Mouse (Mus musculus): Measurements from ENCODE around the gene Apobec4. TPM values are rescaled to one million over a fixed set of nuclear protein-coding genes. Genes with fewer than 3 reads are reported as not detected.

Gene Apobec4
- polyA plus RNA-seq, 1 experiment, result not detected

- no peak for TF ChIP-seq POLR2A (IDR thresholded peaks at IDR 0.05; ENCODE audit: extremely low read depth, insufficient read depth, low read length)
- TF ChIP-seq CTCF (IDR thresholded peaks at IDR 0.05; ENCODE audit: extremely low read depth, insufficient read depth, low read length), result no peak
- Histone ChIP-seq H3K27ac (ENCODE audit: insufficient read depth, low read length) (no peak overlapping the region), H3K4me3 (ENCODE audit: insufficient read depth, low read length) (no peak overlapping the region), H3K4me1 (ENCODE audit: control insufficient read depth, insufficient read depth, low read length) (peaks cover 5% of the 10 kb centered on the region; the same call in 1 of the 2 replicates)
Observed at GRCm38 (mm10) chr1:152796683-152797263, 46.4 kb downstream of the Apobec4 start.

GRCm38 (mm10) chr1:152798125-152798524, 47.8 kb downstream of the Apobec4 start:
- H3K27ac ChIP-seq (ENCODE audit: insufficient read depth, low read length), result no peak overlapping the region
- H3K4me3 ChIP-seq (ENCODE audit: insufficient read depth, low read length), result no peak overlapping the region
- peaks cover 5% of the 10 kb centered on the region; the same call in 1 of the 2 replicates for H3K4me1 ChIP-seq (ENCODE audit: control insufficient read depth, insufficient read depth, low read length)
- TF ChIP-seq POLR2A (IDR thresholded peaks at IDR 0.05; ENCODE audit: extremely low read depth, insufficient read depth, low read length) (no peak), CTCF (IDR thresholded peaks at IDR 0.05; ENCODE audit: extremely low read depth, insufficient read depth, low read length) (no peak)

- no peak within 1 kb of the TSS for H3K4me3 ChIP-seq (ENCODE audit: insufficient read depth, low read length)
- peaks cover 5% of the 10 kb centered on the region; the same call in 1 of the 2 replicates for H3K4me1 ChIP-seq (ENCODE audit: control insufficient read depth, insufficient read depth, low read length)
- no peak within 1 kb of the TSS for H3K27ac ChIP-seq (ENCODE audit: insufficient read depth, low read length)
- no peak for TF ChIP-seq CTCF (IDR thresholded peaks at IDR 0.05; ENCODE audit: extremely low read depth, insufficient read depth, low read length)
- TF ChIP-seq POLR2A (IDR thresholded peaks at IDR 0.05; ENCODE audit: extremely low read depth, insufficient read depth, low read length), result no peak
Observed at GRCm38 (mm10) chr1:152799897-152800296, 49.5 kb downstream of the Apobec4 start, which contains the start of gene Ncf2. TSS of gene Ncf2 (plus strand) at chr1:152800194.

- Histone ChIP-seq H3K4me3 (ENCODE audit: insufficient read depth, low read length) (no peak overlapping the region), H3K4me1 (ENCODE audit: control insufficient read depth, insufficient read depth, low read length) (peaks cover 5% of the 10 kb centered on the region; the same call in 1 of the 2 replicates), H3K27ac (ENCODE audit: insufficient read depth, low read length) (no peak overlapping the region)
- TF ChIP-seq CTCF (IDR thresholded peaks at IDR 0.05; ENCODE audit: extremely low read depth, insufficient read depth, low read length), result no peak
Observed at GRCm38 (mm10) chr1:152800633-152801176, 50.4 kb downstream of the Apobec4 start.

GRCm38 (mm10) chr1:152804907-152805306, 54.6 kb downstream of the Apobec4 start:
- no peak for TF ChIP-seq POLR2A (IDR thresholded peaks at IDR 0.05; ENCODE audit: extremely low read depth, insufficient read depth, low read length)
- TF ChIP-seq CTCF (IDR thresholded peaks at IDR 0.05; ENCODE audit: extremely low read depth, insufficient read depth, low read length), result no peak
- H3K27ac ChIP-seq (ENCODE audit: insufficient read depth, low read length), result no peak overlapping the region
- no peak overlapping the region for H3K4me3 ChIP-seq (ENCODE audit: insufficient read depth, low read length)
- H3K4me1 ChIP-seq (ENCODE audit: control insufficient read depth, insufficient read depth, low read length), result peaks cover 8% of the 10 kb centered on the region

Other genes with a start within 250 kb of the Apobec4 start
- 55.6 and 57.7 TPM in 2 replicates for gene Rgl1, start 15.8 kb downstream of the Apobec4 start, polyA plus RNA-seq (2012; rRNA removed)
- 103 and 111 TPM in 2 replicates for gene Arpc5, start 16.0 kb downstream of the Apobec4 start, polyA plus RNA-seq (2012; rRNA removed)
- gene Ncf2, start 49.6 kb downstream of the Apobec4 start, polyA plus RNA-seq (2012; rRNA removed), result 4.8 and 5.4 TPM in 2 replicates
- gene Smg7, start 152.1 kb downstream of the Apobec4 start, polyA plus RNA-seq (2012; rRNA removed), result 46.0 and 48.1 TPM in 2 replicates
- gene Nmnat2, start 204.4 kb downstream of the Apobec4 start, polyA plus RNA-seq (2012; rRNA removed), result 84.2 and 88.1 TPM in 2 replicates

Measured in cortical plate, adult 2 months (tissue).